Mouse (Mus musculus) small intestine, adult 2 months (tissue): ENCODE results near the gene Itga2. TPM values are rescaled to one million over a fixed set of nuclear protein-coding genes. Genes with fewer than 3 reads are reported as not detected.

Experiments
- H3K27ac ChIP-seq: fragments of 200-500 bp; 2 replicates; pipeline ENCODE4 v1.5.1; 2012; ENCODE audit warnings: low read depth, low read length, control low read depth, inconsistent platforms; ENCODE audit not compliant: insufficient read depth
- H3K27me3 ChIP-seq: fragments of 200-500 bp; 2 replicates; pipeline ENCODE4 v1.6.1; 2012; ENCODE audit warnings: mild to moderate bottlenecking, moderate library complexity, low read length, inconsistent platforms; ENCODE audit not compliant: control insufficient read depth, insufficient read depth
- H3K36me3 ChIP-seq: fragments of 200-500 bp; 2 replicates; pipeline ENCODE4 v1.6.1; 2012; ENCODE audit warnings: mild to moderate bottlenecking, low read length, control low read depth, inconsistent platforms; ENCODE audit not compliant: control insufficient read depth, insufficient read depth
- H3K4me1 ChIP-seq: fragments of 200-500 bp; 2 replicates; pipeline ENCODE4 v1.6.1; 2012; ENCODE audit warnings: low read length, inconsistent platforms, mixed read lengths; ENCODE audit not compliant: control insufficient read depth, insufficient read depth, insufficient read length
- H3K4me3 ChIP-seq: fragments of 200-500 bp; 2 replicates; pipeline ENCODE4 v1.5.1; 2012; ENCODE audit warnings: low read depth, mild to moderate bottlenecking, control low read depth, inconsistent platforms, low read length, moderate library complexity
- CTCF ChIP-seq: fragments of 200-500 bp; IDR thresholded peaks from 2 replicates; pipeline ENCODE4 v1.5.1; 2012; ENCODE audit warnings: low read depth, mild to moderate bottlenecking, control low read depth, inconsistent platforms, low read length, moderate library complexity, mixed read lengths; ENCODE audit not compliant: insufficient replicate concordance, insufficient read length; ENCODE audit errors: extremely low read depth
- POLR2A ChIP-seq: fragments of 200-500 bp; IDR thresholded peaks from 2 replicates; pipeline ENCODE4 v1.6.1; 2012; ENCODE audit warnings: low read depth, mild to moderate bottlenecking, control low read depth, inconsistent platforms, low read length, moderate library complexity
- WGBS: fragments of 180-500 bp; shearing (Covaris S2); methylation state at CpG from one replicate; pipeline ENCODE4 v1.1.7; 2018; 5-methylcytosine and 5-hydroxymethylcytosine counted together
- polyA plus RNA-seq: library from polyadenylated mRNA; depleted of rRNA; stranded (reverse); fragments of >200 nt; gene quantifications from 2 replicates; pipeline ENCODE4 v1.2.3, GENCODE M21; 2012; rRNA removed

Itga2 gene
- polyA plus RNA-seq, 1 experiment, result 1.2 TPM

- TF ChIP-seq POLR2A, result no peak
- TF ChIP-seq CTCF, result no peak
- Histone ChIP-seq H3K27me3 (no peaks in the 10 kb centered on the region), H3K36me3 (no peaks in the 10 kb centered on the region), H3K4me3 (no peak overlapping the region), H3K4me1 (peaks cover 13% of the 10 kb centered on the region), H3K27ac (no peak overlapping the region)
- WGBS, result 40% methylated on average over 6 of the region's 6 CpGs
Measured at GRCm38 (mm10) chr13:114793250-114794030, 138.5 kb downstream of the Itga2 start.

GRCm38 (mm10) chr13:114791511-114791910, 140.4 kb downstream of the Itga2 start:
- Histone ChIP-seq H3K27me3 (no peaks in the 10 kb centered on the region), H3K4me3 (no peak overlapping the region), H3K27ac (no peak overlapping the region), H3K36me3 (no peaks in the 10 kb centered on the region), H3K4me1 (peaks cover 13% of the 10 kb centered on the region)
- WGBS, result 72% methylated on average over 1 of the region's 1 CpGs
- no peak for TF ChIP-seq POLR2A
- TF ChIP-seq CTCF, result no peak

Other genes with a start within 250 kb of the Itga2 start
- 12.6 and 27.6 TPM in 2 replicates for gene Mocs2, start 113.9 kb downstream of the Itga2 start, polyA plus RNA-seq
- gene Pelo, start 158.1 kb upstream of the Itga2 start, polyA plus RNA-seq, result 11.8 and 17.8 TPM in 2 replicates
- gene Gm49395, start 169.8 kb upstream of the Itga2 start, polyA plus RNA-seq, result 5.6 and 9.0 TPM in 2 replicates
- 3.5 and 4.2 TPM in 2 replicates for gene Itga1, start 169.9 kb upstream of the Itga2 start, polyA plus RNA-seq